Mouse (Mus musculus) embryo, embryonic 11 days (tissue): ENCODE results near the gene Daam1.

Experiments
- DNase-seq: peaks from one replicate; pipeline ENCODE4 v3.0.0-alpha.2; 2015

Daam1 gene

GRCm38 (mm10) chr12:71865937-71866336 lies 35.1 kb downstream of the Daam1 start:
- no peak for DNase-seq

DNA sequence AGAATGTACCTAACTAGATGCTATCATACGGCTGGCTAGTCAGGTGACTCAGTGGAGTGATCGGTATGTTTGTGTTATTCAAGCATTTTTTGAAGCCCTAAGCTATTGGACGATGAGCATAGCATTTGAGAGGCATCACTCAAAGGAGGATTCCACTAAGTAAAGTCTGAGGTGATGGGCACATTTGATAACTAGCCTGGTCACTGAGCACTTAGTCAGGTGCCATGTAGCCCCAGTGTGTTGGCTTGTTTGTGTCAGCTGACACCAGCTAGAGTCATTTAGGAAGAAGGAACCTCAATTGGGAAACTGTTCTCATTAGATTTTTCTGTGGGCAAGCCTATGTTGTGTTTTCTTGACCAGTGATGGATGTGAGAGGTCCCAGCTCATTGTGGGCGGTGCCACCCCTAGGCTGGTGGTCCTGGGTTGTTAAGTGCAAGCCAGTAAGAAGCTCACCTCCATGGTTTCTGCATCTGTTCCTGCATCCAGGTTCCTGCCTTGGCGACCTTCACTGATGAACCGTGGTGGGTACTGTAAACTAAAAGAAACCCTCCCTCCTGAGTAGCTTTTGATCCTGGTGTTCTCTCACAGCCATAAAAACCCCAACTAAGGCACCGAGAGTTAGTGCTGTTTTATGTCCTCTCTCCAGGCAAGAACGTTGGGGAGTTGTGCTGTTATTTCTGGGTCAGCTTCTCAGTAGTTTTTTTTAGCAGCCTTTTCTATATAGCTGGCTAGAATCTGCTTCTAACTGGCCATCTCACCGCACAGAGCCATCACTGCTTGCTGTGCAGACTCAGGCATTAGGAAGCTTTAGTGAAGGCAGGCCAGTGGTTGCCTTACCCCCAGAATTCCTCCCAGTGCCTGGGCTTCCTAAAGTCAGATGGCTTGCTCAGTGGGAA lies 36.7 kb downstream of the Daam1 start:
- DNase-seq, result no peak

DNA sequence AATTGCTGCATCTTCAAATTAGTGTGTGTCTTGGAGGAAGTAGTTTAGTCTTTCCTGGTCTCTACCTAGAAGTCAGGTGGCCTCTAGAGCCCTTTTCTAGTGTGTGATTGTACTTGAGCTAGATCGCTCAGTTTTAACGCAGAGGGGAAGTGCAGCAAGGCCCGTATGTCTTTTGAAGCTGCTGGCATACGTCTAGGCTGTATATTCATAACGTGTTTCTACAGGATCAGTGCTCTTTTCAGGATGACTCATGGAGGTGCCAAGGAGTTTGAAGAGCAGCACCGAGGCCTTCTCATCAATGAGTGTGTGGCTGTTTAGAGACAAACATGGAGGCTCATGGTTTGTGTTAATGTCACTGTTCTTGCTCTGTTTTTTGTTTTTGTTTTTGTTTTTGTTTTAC lies 39.8 kb downstream of the Daam1 start:
- no peak for DNase-seq

GRCm38 (mm10) chr12:71872330-71872729 lies 41.5 kb downstream of the Daam1 start:
- no peak for DNase-seq

DNA sequence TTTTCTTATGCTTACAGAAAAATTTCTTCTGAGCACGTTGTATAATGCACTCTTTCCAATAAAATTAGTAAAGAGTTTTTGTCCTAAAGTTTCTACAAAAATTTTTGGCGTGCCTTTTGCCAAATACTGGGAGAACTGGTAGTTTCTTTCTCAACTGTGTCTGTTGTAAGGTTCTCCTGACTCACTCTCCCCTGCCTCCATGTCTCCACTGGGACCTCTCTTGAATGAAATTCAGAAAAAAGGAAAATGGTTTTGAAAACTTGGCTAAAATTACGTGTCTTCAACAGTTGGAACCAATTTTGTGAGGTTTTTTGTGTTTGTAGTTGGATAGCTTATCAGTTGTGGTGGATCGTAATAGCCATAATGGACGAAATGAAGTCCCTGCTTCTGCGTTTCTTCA lies 43.7 kb downstream of the Daam1 start:
- no peak for DNase-seq

GRCm38 (mm10) chr12:71874984-71875383 lies 44.1 kb downstream of the Daam1 start:
- DNase-seq, result no peak

DNA sequence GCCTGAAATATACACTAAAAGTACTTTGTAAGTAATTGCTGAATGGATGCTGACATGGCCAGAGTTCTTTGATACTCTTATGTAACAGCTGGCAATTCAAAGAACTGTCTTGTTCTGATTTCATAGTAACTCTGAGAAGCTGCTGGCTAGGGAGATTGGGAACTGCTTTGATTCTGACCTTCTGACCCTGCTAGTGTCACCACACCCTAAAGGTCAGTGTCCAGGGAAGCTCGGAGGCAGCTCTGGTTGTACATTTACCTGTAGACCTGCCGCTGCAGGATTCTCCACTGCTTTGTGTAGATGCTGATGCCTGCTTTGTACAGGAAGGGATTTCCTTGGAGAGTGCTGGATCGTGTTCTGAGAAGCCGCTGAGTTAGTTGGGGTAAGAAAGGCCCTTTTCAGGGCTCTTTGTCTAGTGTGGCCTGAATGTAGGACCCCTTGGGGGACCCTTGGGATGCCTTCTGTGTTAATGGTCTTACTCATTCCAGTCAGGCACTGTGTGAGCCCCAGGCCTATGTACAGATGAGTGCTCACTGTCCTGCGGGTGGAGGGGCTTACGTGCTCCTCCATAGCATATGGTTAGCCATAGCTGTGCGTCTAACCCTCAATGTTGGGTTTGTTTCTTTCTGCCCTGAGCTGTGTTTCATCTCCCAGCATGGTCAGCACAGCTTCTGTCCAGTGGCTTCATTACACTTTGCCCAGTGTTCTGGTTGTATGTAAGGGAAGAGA lies 45.0 kb downstream of the Daam1 start:
- no peak for DNase-seq

GRCm38 (mm10) chr12:71880987-71881386 lies 50.1 kb downstream of the Daam1 start:
- DNase-seq, result no peak

DNA sequence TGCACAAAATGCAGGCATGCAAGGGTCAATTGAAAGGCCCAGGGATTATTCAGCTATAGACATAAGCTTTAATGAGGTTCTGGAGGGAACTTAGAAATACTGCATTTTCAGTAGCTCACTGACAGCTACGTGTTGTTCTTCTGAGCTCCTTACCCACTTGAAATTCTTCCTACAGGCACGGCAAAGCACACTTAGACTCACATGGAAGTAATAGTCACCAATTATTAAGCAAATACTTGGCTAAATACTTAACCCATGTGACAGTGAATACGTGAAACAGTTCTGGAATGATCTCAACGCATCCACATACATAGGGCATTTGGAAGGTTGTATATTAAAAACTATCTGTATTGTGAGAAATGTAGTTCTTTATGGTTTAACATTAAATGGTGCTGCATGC lies 50.6 kb downstream of the Daam1 start:
- DNase-seq, result no peak

GRCm38 (mm10) chr12:71883066-71883711 lies 52.3 kb downstream of the Daam1 start:
- no peak for DNase-seq

DNA sequence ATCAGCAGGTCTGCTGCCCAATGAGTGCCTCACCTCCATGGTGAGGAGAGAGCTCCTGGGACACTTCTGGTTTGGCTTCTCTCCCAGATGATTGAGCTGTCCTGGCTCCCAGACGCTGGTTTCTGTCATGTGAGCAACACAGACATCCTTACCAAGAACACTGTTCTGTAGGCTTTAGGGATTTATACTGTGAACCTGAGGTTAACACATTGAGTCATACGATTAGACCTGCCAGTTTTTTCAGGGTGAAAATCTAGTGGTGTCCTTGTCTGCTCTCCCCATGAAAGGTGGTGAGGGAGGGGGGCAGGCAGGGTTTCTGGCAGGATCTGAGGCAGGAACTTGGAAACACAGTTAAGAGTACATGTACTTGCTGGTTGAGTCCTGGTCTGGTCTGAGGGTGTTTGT lies 54.3 kb downstream of the Daam1 start:
- DNase-seq, result no peak

- DNase-seq, result no peak
Observed at GRCm38 (mm10) chr12:71885717-71886116, 54.8 kb downstream of the Daam1 start.

- no peak for DNase-seq
Observed at GRCm38 (mm10) chr12:71886406-71886805, 55.5 kb downstream of the Daam1 start.

DNA sequence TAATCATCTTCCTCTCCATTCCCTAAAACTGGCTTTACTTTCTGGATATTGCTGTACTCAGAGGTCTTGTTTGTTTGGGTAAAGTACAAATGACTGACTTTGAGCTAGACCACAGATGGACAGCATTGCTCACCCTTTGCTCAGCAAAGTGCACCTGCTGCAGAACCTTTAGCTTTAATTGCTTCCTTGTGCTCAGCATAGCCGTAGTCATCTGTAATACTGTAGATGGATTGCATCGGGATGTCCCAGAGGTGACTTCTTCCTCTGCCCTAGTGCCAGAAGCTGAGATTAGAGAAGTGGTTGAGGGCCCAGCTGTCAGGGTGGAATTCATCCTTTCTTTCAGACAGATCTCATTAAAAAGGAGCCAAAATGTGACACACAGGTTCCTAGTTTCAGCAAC lies 56.1 kb downstream of the Daam1 start:
- no peak for DNase-seq

GRCm38 (mm10) chr12:71888370-71888769 lies 57.5 kb downstream of the Daam1 start:
- DNase-seq, result no peak

GRCm38 (mm10) chr12:71889266-71889665 lies 58.4 kb downstream of the Daam1 start:
- no peak for DNase-seq

DNA sequence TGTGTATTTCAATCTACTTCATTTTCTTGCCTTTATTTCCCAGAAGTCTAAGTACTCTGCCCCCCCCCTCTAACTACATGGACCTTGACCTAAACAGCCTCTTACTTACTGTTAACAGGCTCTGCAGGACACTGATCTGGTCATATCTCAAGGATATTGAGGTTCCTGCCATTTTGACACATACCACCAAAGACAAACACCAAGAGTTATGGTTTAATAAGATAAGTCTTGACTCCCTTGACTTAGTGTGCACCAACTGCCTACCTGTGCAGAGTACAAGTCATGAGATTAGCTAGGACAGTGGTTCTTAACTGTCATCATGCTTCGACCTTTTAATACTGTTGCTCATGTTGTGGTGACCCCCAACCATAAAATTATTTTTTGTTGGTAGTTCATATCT lies 59.4 kb downstream of the Daam1 start:
- no peak for DNase-seq

- DNase-seq, result no peak
Observed at GRCm38 (mm10) chr12:71891729-71892355, 61.0 kb downstream of the Daam1 start.

DNA sequence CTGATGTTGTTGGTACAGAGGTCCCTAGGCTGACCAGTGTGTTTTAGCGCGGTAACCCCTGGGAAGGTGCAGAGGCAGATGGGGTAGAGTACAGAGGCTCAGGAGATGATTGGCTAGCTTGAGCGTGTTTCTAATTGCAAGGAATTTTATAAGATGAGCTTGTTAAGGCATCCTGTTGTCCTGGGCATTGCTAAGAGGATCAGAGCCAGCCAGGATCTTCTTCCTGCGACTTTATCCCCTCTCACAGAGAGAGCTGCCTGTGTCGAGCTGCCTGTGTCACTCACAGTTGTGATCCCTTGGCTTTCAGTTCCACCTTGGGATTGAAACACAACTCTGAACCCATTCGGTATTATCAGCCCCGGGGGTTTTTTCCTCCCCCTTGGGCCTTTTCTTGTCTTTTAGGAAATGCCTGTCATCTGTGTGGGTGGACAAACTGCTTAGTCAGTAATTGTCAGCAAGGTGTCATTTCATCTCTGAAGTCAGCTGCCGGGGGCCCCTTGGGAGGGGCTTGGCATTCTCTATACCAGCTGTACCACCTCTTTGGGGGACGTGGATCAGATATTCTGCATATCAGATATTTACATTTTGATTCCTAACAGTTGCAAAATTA lies 62.2 kb downstream of the Daam1 start:
- DNase-seq, result no peak

DNA sequence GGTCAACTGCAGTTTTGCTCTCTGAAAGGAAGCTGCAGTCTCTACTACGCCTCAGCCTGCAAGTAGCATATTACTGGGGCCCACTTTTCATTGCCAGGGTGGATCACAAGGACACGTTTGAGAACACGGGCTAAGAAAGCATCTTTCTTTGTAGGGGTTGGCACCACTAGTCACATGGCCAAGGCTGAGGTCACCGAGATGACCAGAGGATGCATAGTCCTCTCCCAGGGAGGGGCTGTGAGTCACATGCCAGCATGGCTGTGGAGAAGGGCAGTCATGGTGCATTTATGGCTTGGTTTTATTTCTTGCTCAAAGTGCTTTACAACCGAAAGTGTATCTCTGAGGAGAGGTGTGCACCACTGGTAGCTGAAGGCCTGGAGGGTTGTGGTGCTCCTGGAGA lies 67.4 kb downstream of the Daam1 start:
- no peak for DNase-seq

DNA sequence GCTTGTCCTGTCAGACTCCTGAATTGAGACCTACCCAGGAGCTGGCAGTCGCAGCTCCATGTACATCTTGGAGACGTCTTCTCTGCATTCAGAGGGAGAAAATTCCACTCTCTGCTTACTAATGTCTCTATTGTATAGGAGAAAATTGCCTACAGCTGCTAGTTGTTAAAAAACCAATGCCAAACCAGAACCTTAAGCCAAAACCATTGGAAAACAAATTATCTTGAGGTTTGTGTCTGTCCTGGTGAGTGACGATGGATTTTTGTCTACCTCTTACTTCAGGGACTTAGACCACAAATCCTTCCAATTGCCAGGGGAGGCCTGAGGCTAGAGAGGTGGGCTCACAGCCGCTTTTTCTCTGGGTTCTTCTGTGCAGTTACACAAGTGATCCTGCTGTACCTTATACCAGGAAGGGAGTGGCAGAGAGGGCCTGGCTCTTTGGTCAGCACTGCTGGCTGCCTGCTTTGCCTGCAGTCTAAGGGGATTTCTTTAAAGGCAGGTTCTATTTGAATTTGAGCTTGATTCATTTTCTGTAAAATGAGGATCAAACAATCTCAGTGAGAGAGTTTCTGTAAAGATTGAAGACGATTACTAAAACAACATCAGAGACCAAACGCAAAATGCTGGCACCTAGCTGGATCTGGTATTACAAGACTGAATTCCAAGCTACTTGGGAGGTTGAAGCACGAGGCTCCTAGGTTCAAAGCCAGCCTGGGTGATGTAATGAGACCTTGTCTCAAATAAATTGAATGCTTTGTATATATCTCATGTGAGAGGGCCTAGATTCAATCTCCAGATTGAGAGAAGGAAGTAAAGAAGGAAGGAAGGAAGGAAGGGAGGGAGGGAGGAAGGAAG lies 68.0 kb downstream of the Daam1 start:
- no peak for DNase-seq

- no peak for DNase-seq
Observed at GRCm38 (mm10) chr12:71899566-71899965, 68.7 kb downstream of the Daam1 start.
